Mouse (Mus musculus) ES-Bruce4 (cell line): ENCODE measurements around the gene Mpped1.

ENCODE experiments used
- CTCF ChIP-seq: IDR thresholded peaks from one replicate; pipeline ENCODE4 v1.8.1; 2011; ENCODE audit warnings: low read depth, low read length
- POLR2A ChIP-seq: IDR thresholded peaks from one replicate; pipeline ENCODE4 v1.8.1; 2011; ENCODE audit warnings: low read length; ENCODE audit not compliant: insufficient read depth

DNA sequence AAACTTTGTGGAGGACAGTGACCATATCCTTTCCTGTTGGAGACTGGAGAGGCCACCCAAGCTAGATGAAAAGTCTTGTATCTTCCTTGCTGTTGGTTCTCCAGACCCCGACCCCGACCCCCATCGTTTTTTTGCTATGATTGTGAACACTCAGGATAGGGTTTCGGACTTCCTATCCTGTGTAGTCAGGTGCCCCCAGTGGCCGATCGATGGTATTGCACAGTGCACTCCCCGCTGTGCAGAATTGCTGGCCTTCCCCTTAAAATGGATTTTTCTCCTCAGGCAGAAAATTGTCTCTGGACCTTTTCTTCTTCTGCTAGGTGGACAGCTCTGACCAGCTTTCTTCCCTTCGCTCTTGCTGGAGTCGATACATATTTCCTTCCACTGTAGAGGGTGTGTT lies 22.5 kb upstream of the Mpped1 start:
- TF ChIP-seq POLR2A (no peak), CTCF (peak; percentile 73)
